Mouse (Mus musculus) cortical plate, adult 2 months (tissue): Measurements from ENCODE around the gene Tmem205.

ENCODE experiments used
- CTCF ChIP-seq: fragments of 200-500 bp; IDR thresholded peaks from 2 replicates; pipeline ENCODE4 v1.5.1; 2011; ENCODE audit warnings: mild to moderate bottlenecking, control low read depth, low read length; ENCODE audit not compliant: insufficient read depth; ENCODE audit errors: extremely low read depth
- POLR2A ChIP-seq: fragments of 200-500 bp; IDR thresholded peaks from 2 replicates; pipeline ENCODE4 v1.6.1; 2011; ENCODE audit warnings: mild to moderate bottlenecking, low read length, control low read depth; ENCODE audit not compliant: insufficient read depth; ENCODE audit errors: extremely low read depth

- no peak for TF ChIP-seq POLR2A
- TF ChIP-seq CTCF: no peak
Measured at GRCm38 (mm10) chr9:21934021-21934420, 6.7 kb upstream of the Tmem205 start.
